Mouse (Mus musculus): ENCODE measurements around the gene Fmnl2.

- TF ChIP-seq TAL1 (IDR thresholded peaks at IDR 0.05; ENCODE audit: low read length) = no peak
- no peak for TF ChIP-seq GATA1 (IDR thresholded peaks at IDR 0.05; ENCODE audit: low read length)
These were observed 12.5 kb upstream of the Fmnl2 start for GRCm38 (mm10) chr2:52844936-52845752.
